Mouse (Mus musculus) testis, adult 2 months (tissue): ENCODE measurements at regions not wholly inside any gene's neighbourhood (a gene's known extent, or its start where the extent isn't known, plus 50 kb on each side); places are given as distances from the start of the nearest gene placed in this dataset.

Experiments used
- CTCF ChIP-seq: fragments of 200-500 bp; IDR thresholded peaks from 2 replicates; pipeline ENCODE4 v1.5.1; 2012; ENCODE audit warnings: low read depth, mild to moderate bottlenecking, inconsistent platforms, low read length, moderate library complexity; ENCODE audit not compliant: control insufficient read depth, insufficient read depth, insufficient replicate concordance
- POLR2A ChIP-seq: fragments of 200-500 bp; IDR thresholded peaks from 2 replicates; pipeline ENCODE4 v1.6.1; 2012; ENCODE audit warnings: low read depth, mild to moderate bottlenecking, inconsistent platforms, low read length, moderate library complexity; ENCODE audit not compliant: control insufficient read depth

GRCm38 (mm10) chr4:48746237-48746636, 82.9 kb downstream of the Cavin4 start:
- no peak for TF ChIP-seq CTCF
- TF ChIP-seq POLR2A = no peak
